Mouse (Mus musculus) cerebral cortex, adult 2 months (tissue): ENCODE data around the gene Tmem207.

Experiments
- WGBS: fragments of 180-500 bp; shearing (Covaris S2); methylation state at CpG from one replicate; pipeline ENCODE4 v1.1.7; 2018; 5-methylcytosine and 5-hydroxymethylcytosine counted together

Gene Tmem207

DNA sequence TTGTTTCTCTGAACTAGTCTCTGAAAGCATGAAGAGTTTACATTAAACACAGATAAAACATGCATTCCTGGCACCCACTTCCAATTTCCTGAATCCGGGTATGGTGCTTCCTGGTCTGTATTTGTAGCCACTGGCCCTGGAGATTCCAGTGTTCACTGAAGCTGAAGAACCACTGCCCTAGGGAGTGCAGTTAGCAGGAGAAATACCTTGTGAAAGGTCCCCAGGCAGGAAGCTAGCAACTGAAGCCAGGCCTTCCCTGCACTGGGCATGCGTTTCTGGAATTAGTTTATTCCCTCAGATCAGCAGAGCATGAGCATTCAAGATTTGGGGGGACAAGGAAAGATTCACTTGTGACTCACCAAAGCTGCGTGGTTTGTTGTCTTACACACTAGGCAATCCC lies 72.4 kb downstream of the Tmem207 start:
- WGBS = 70% methylated on average over 3 of the region's 3 CpGs
